Mouse (Mus musculus) adipocyte (in vitro differentiated cells): Measurements from ENCODE around the gene Slc7a15.
A peak's percentile ranks its signal among the peaks of the same experiment; 100 is the strongest.

Source experiments
- DNase-seq: peaks from one replicate; pipeline ENCODE4 v3.0.0-alpha.2; 2016; ENCODE audit warnings: low spot score

The Slc7a15 gene

DNA sequence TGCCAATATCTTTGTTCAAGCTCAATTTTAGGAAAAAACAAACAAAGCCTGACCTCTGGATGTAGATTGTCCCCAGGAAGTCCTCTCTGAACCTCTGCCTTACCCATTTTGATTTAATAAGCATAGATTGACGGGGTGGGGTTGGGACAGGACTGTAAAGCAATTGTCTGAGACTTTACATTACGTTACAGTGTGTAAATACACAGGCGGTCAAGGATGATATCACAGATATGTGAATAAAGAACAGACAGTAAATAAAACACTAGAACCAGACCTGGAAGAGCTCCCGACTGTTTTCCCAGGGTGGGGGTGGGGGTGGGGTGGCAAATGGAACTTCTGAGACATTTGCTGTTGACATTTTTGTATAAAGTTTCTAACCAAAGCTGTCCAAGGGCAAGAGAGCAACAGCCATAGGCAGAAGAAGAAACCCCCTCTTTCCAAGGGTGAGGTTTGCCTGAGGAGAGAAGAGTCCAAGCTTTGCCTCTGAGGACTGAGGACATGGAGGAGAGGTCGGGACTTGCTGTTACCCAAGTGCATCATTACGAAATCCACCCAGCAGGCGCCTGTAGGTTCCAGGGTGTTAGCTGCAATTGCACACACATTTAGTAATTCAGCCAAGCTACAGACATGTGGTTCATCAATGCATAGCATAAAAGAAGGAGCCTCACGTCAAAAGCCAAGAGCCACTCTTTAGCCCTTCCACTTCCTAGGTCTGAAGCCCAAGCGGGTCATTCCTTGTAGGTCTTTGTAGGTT, 91.7 kb downstream of the Slc7a15 start:
- peak; percentile 88 for DNase-seq

GRCm38 (mm10) chr12:8504131-8504530, 94.7 kb downstream of the Slc7a15 start:
- no peak for DNase-seq

DNA sequence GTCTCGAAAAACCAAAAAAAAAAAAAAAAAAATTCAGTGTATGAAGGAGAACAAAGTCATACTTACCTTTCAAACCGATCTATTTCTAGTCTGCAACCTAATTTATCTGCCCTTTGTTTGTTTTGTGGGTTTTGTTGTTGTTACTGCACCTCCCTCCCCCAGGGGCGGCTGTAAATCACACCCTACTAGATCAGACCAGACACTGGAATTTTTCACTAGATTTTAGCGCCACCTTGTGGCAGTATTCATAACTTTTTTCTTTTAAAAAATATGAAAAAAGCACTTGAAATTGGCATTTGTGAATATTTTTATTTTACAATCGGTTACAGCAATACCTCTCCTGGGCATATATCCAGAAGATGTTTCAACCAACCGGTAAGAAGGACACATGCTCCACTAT, 96.3 kb downstream of the Slc7a15 start:
- DNase-seq = peak; percentile 89

- DNase-seq = no peak
Observed at GRCm38 (mm10) chr12:8501571-8502305, 97.1 kb downstream of the Slc7a15 start.

- peak; percentile 61 for DNase-seq
Observed at GRCm38 (mm10) chr12:8500597-8501570, 98.0 kb downstream of the Slc7a15 start.

DNA sequence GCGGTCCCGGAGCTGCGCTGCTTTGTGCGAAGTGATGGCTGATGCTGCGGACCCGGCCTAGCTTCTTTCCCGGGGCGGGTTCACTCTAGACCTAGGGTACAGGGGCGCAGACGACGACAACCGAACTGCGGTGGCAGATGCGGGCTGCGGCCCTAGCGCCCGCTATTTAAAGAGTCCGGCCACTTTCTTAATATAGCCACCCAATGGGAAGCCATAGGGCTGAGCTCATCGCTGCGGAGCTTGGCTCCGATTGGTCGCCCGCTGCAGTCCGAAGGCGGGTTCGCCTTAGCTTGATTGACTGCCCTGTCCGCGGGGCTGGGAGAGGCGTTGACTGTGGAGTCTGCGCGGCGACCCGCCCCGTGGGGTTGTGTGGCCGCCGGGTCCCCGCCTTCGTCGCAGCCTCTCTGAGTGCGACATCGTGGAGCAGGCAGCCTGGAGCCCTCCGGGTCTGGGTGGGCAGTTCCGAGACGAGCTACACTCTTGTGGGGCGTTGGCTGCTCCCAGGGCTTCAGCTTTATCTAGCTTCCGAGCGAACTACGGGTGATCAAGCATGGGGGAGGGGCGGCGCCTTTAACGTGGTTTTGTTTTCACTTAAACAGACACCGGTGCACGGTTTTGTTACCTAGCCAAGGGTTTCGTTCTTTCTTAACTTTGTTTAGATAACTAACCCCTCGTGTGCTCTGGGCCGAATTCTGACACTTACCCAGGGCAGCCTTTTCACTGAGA, 98.8 kb downstream of the Slc7a15 start, which contains the start of gene Rhob:
Gene Rhob (minus strand): TSS at position 139 of the 726 bp plus-strand sequence.
- DNase-seq = peak; percentile 96

- peak; percentile 69 for DNase-seq
Observed at GRCm38 (mm10) chr12:8499001-8499870, 99.6 kb downstream of the Slc7a15 start.

DNA sequence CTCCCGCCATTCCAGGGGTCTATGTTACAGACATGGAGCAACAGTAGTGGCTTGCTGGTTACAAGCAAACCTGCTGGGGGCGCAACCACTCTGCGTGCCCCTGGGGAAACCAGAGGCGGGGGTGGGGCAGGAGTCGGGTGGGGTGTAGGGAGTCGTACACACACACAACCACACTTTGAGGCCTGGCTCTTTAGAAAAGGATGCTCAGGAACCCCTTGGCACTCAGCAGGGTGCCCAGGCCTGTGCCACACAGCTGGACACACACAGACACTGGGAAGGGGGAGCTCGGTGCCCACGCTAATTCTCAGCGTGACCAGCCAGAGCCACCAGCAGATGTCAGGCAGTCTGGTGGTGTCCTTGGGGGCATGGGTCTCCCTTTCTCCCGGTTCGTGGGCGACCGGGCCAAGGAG, 100.3 kb downstream of the Slc7a15 start:
- DNase-seq = peak; percentile 62

DNA sequence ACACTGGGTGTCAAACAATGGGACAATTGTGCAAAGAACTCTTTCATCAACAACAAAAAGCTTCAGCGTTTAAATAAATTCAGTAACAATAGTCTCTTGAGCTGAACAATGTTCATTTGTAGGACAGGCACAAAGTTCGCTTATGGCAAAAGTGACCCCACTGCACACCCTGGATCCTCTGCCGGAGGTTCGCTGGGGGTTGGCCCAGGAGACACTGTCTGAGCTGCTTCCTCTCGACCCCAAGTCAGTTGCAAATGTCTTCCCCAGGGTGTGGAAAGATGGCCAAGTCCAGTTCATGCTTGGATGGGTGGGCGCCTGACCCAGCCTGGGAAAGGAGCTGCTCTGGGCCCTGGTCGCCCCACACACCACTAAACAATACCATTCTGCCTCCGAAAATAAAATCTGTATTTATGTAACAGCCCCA, 100.7 kb downstream of the Slc7a15 start:
- DNase-seq = peak; percentile 50

DNA sequence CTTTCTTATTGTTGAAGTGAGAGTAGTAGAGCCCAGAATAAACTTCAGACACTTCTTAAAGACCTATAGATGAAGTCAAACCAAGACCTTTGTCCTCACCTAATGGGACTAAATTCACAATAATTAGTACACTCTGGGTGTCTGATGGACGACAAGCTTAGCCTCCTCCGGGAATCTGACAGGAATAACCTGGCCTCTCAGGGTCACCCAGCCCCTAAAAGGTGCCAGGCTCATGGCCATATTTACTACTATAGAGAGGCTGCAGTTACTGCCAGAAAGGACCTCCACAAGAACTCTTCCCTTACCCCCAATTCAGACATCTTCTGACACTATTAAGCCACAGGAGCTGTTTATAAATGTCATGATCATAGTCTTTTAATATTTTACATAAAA, 101.6 kb downstream of the Slc7a15 start:
- DNase-seq = peak; percentile 61

DNA sequence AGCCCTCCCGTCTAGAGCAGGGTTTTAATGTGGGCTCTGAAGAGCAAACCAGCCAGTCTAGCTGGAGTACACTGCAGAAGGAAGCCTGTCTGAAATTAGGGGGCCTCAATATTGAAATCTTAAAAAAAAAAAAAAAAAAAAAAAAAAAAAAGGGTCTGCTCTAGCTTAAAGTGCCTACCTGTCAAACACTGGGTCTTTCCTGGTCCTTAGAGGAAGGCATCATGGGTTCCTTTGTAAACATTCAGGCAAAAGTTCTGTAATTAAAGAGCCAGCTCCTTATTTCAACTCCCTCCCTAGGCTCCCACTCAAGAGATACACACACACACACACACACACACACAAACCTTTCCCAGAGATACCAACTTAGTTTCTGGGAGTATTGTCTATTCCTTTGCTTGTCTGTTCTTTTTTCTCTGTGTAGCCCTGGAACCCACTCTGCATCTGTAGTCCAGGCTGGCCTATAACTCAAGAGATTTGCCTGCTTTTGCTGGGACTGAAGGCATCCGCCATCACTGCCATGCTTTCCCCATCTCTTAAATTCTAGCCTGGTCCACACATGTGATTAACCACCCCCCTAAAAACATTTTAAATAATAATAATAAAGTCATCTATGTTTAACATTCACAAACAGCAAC, 102.1 kb downstream of the Slc7a15 start:
- DNase-seq = peak; percentile 65

GRCm38 (mm10) chr12:8495881-8496678, 102.8 kb downstream of the Slc7a15 start:
- DNase-seq = peak; percentile 94

- DNase-seq = no peak
Observed at GRCm38 (mm10) chr12:8494675-8495074, 104.2 kb downstream of the Slc7a15 start.

GRCm38 (mm10) chr12:8493386-8493785, 105.5 kb downstream of the Slc7a15 start:
- no peak for DNase-seq

DNA sequence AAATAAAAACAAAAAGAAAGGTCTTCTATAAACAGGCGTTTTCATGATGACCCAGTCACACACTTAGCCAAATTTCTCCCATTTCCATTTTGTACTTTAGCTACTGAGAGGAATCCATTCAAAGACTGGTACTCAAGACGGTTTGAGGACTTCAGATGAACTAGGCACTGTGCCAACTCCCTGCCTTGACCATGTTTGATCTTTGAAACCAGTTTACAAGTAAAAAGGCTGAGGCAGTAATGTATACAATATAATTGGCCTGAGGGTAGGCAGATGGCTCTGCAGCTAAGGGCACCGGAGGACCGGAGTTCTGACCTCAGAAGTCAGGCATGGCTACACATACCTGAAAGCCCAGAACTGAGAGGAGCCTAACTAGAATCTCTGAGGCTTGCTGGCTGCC, 109.8 kb downstream of the Slc7a15 start:
- DNase-seq = no peak

DNA sequence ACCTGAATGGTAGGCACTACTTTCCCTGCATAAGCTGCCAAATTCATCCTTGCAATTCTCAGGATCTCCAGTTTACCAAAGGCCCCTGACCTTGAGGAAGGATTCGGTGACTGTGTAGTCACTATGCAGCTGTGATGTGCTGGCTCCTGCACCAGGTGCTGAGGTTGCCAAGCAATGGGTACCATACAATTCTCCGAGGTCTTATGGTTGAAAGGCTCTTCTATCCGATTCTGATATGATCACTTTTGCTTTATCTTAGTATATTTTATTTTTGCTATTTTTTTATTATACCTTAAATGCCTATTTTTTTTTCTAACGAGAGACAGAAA, 110.2 kb downstream of the Slc7a15 start:
- no peak for DNase-seq

DNA sequence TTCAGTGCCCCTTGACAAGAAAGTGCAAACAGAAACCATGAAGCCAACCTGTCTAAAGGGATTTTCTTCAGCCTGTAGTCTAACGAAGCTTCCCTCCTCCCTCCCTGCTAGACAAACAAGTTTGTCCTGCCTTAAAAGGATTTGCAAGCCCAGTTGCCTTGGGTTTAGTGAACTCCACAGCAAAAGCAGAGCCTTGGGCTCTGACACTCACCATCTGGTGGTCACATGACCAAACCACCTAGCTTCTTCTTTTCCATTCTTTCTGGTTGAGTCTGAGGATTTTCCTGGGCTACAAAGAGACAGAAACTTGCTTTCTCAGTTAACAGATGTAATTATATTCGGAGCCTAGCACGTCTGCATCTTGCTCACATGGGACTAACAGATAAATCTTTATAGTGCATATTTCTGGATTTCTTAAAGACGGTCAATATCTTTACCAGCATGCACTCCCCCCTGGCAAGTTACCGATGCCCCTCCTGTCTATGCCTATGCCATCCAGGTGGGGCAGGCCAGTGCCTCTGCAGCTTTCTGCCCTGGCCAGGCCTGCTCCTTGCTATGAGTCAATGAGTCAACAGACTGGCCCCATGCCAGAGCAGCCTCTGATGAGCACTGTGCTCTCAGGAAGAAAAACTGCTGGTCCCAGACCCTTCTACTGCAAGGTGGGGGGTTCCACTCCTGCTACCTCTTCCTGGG, 110.8 kb downstream of the Slc7a15 start:
- DNase-seq = peak; percentile 72

GRCm38 (mm10) chr12:8487281-8487680, 111.6 kb downstream of the Slc7a15 start:
- no peak for DNase-seq

DNA sequence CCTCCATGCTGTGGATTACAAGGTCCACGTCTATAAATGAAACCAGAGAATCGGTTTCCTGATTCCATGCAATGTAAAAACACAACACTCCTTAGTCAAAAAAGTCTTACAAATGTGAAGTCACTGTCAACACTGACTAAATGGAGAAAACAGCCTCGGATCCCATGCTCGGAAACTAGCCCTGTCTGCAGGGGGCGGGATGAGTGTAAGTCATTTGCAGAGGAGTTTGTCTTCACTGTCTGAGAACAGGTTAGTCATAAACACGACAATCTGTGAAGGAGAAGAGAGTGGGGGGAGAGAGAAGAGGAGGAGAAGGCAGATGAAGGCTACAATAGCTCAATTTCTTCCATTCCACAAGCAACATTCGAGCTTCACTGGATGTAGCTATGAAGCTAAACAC, 113.6 kb downstream of the Slc7a15 start:
- DNase-seq = no peak
